Mouse (Mus musculus) hindbrain, postnatal 0 days (tissue): ENCODE results near the gene Gfod1. TPM values are rescaled to one million over a fixed set of nuclear protein-coding genes. Genes with fewer than 3 reads are reported as not detected.

Experiments used
- ATAC-seq: fragments of 200-750 bp; cut with Nextera tagmentation; 2 replicates; pipeline ENCODE4 v1.8.0; 2017; ENCODE audit warnings: mild to moderate bottlenecking, moderate TSS enrichment, moderate library complexity
- DNase-seq: peaks from one replicate; pipeline ENCODE4 v3.0.0-alpha.2; 2015; ENCODE audit warnings: low spot score
- H3K27ac ChIP-seq: fragments of 300-500 bp; sonication (generic); 2 replicates; pipeline ENCODE4 v1.5.1; 2014; ENCODE audit warnings: mild to moderate bottlenecking
- H3K27me3 ChIP-seq: fragments of 300-500 bp; sonication (generic); 2 replicates; pipeline ENCODE4 v1.6.1; 2014; ENCODE audit warnings: low read length, mixed read lengths; ENCODE audit not compliant: insufficient read depth
- H3K36me3 ChIP-seq: fragments of 300-500 bp; sonication (generic); 2 replicates; pipeline ENCODE4 v1.6.1; 2014; ENCODE audit warnings: low read length, mixed read lengths; ENCODE audit not compliant: insufficient read depth
- H3K4me1 ChIP-seq: fragments of 300-500 bp; sonication (generic); 2 replicates; pipeline ENCODE4 v1.6.1; 2014; ENCODE audit warnings: antibody characterized with exemption, low read length, mixed read lengths; ENCODE audit not compliant: insufficient read depth
- H3K4me2 ChIP-seq: fragments of 300-500 bp; sonication (generic); 2 replicates; pipeline ENCODE4 v1.6.1; 2014; ENCODE audit warnings: low read depth, mild to moderate bottlenecking, low read length, moderate library complexity, mixed read lengths
- H3K4me3 ChIP-seq: fragments of 300-500 bp; sonication (generic); 2 replicates; pipeline ENCODE4 v1.5.1; 2014; ENCODE audit warnings: low read length
- H3K9ac ChIP-seq: fragments of 300-500 bp; sonication (generic); replicated peaks from 2 replicates; pipeline ENCODE4 v1.6.1; 2014; ENCODE audit warnings: mild to moderate bottlenecking, low read length, moderate library complexity, mixed read lengths
- H3K9me3 ChIP-seq: fragments of 300-500 bp; sonication (generic); 2 replicates; pipeline ENCODE4 v1.6.1; 2016; ENCODE audit warnings: low read length, mixed read lengths
- CTCF ChIP-seq: IDR thresholded peaks from 2 replicates; pipeline ENCODE4 v1.5.1; 2016; ENCODE audit warnings: antibody characterized with exemption, control low read depth, low read depth
- WGBS: fragments of 180-500 bp; shearing (Covaris S2); extraction: QIAGEN DNeasy Blood & Tissue Kit; methylation state at CpG from one replicate; pipeline ENCODE4 v1.1.7; 2014; 5-methylcytosine and 5-hydroxymethylcytosine counted together
- polyA plus RNA-seq: library from polyadenylated mRNA; unstranded; fragments of >200 nt; fragmentation: Nextera tagmentation; extraction: Ambion mirVana; gene quantifications from 2 replicates; pipeline ENCODE4 v1.2.1, GENCODE M21; 2015
- total RNA-seq: library from RNA; depleted of rRNA; stranded (reverse); fragments of >200 nt; gene quantifications from 2 replicates; pipeline ENCODE4 v1.2.3, GENCODE M21; 2014

Gene Gfod1
- total and polyA plus RNA-seq, 2 experiments from 2014 or later, result 2.6 to 26.3 TPM

GRCm38 (mm10) chr13:43215144-43215993 lies 88.6 kb downstream of the Gfod1 start:
- Histone ChIP-seq H3K4me1 (peaks cover 9% of the 10 kb centered on the region), H3K9me3 (no peaks in the 10 kb centered on the region), H3K4me2 (peak overlapping the region; percentile 38), H3K36me3 (no peaks in the 10 kb centered on the region), H3K27ac (peak overlapping the region; percentile 41; the same call in 1 of the 2 replicates), H3K4me3 (peak overlapping the region; percentile 5; the same call in 1 of the 2 replicates), H3K9ac (no peak overlapping the region), H3K27me3 (no peaks in the 10 kb centered on the region)
- DNase-seq (peak; percentile 78), ATAC-seq (peak; percentile 88)
- no peak for TF ChIP-seq CTCF
- WGBS, result 19% methylated on average over 19 of the region's 19 CpGs

GRCm38 (mm10) chr13:43212338-43212737 lies 91.6 kb downstream of the Gfod1 start:
- TF ChIP-seq CTCF, result no peak
- H3K27ac ChIP-seq, result no peak overlapping the region
- ATAC-seq (no peak), DNase-seq (no peak)
- H3K4me2 ChIP-seq, result no peak overlapping the region
- H3K36me3 ChIP-seq, result no peaks in the 10 kb centered on the region
- peaks cover 6% of the 10 kb centered on the region; the same call in 1 of the 2 replicates for H3K4me1 ChIP-seq
- no peak overlapping the region for H3K9ac ChIP-seq
- no peak overlapping the region for H3K4me3 ChIP-seq
- 37% methylated on average over 7 of the region's 7 CpGs for WGBS
- H3K27me3 ChIP-seq, result no peaks in the 10 kb centered on the region
- H3K9me3 ChIP-seq, result no peaks in the 10 kb centered on the region

GRCm38 (mm10) chr13:43210956-43211355 lies 93.0 kb downstream of the Gfod1 start:
- H3K27me3 ChIP-seq, result no peaks in the 10 kb centered on the region
- no peaks in the 10 kb centered on the region for H3K36me3 ChIP-seq
- no peak overlapping the region for H3K4me3 ChIP-seq
- H3K4me1 ChIP-seq, result peaks cover 4% of the 10 kb centered on the region; the same call in 1 of the 2 replicates
- TF ChIP-seq CTCF, result no peak
- H3K9ac ChIP-seq, result no peak overlapping the region
- H3K4me2 ChIP-seq, result no peak overlapping the region
- no peak overlapping the region for H3K27ac ChIP-seq
- no peaks in the 10 kb centered on the region for H3K9me3 ChIP-seq
- WGBS, result 92% methylated on average over 5 of the region's 5 CpGs
- DNase-seq (no peak), ATAC-seq (no peak)

GRCm38 (mm10) chr13:43209560-43209959 lies 94.4 kb downstream of the Gfod1 start:
- H3K9ac ChIP-seq, result no peak overlapping the region
- H3K4me2 ChIP-seq, result no peak overlapping the region
- no peak overlapping the region for H3K27ac ChIP-seq
- 66% methylated on average over 5 of the region's 5 CpGs for WGBS
- no peaks in the 10 kb centered on the region for H3K27me3 ChIP-seq
- no peak overlapping the region for H3K4me3 ChIP-seq
- ATAC-seq (no peak), DNase-seq (no peak)
- H3K9me3 ChIP-seq, result no peaks in the 10 kb centered on the region
- H3K36me3 ChIP-seq, result no peaks in the 10 kb centered on the region
- no peak for TF ChIP-seq CTCF
- no peaks in the 10 kb centered on the region for H3K4me1 ChIP-seq

- Histone ChIP-seq H3K27ac (no peak overlapping the region), H3K4me2 (no peak overlapping the region), H3K9ac (no peak overlapping the region), H3K9me3 (no peaks in the 10 kb centered on the region), H3K36me3 (no peaks in the 10 kb centered on the region), H3K4me1 (no peaks in the 10 kb centered on the region), H3K4me3 (no peak overlapping the region), H3K27me3 (no peaks in the 10 kb centered on the region)
- TF ChIP-seq CTCF, result no peak
- ATAC-seq (no peak), DNase-seq (no peak)
- 44% methylated on average over 16 of the region's 16 CpGs for WGBS
These were observed 95.0 kb downstream of the Gfod1 start for GRCm38 (mm10) chr13:43208914-43209439.

- H3K27ac ChIP-seq, result 0 out of 2 replicates have a peak overlapping the region, but pooled peaks have one; percentile 11
- no peaks in the 10 kb centered on the region for H3K36me3 ChIP-seq
- no peaks in the 10 kb centered on the region for H3K27me3 ChIP-seq
These were observed 97.8 kb downstream of the Gfod1 start for GRCm38 (mm10) chr13:43206118-43206683.

More at GRCm38 (mm10) chr13:43206118-43206683, 97.8 kb downstream of the Gfod1 start:
- Histone ChIP-seq H3K4me3 (no peak overlapping the region), H3K9ac (no peak overlapping the region), H3K4me1 (peaks cover 5% of the 10 kb centered on the region; the same call in 1 of the 2 replicates), H3K4me2 (no peak overlapping the region), H3K9me3 (no peaks in the 10 kb centered on the region)
- peak; percentile 61 for ATAC-seq
- no peak for DNase-seq
- TF ChIP-seq CTCF, result no peak
- WGBS, result 75% methylated on average over 12 of the region's 12 CpGs
